Comparison of ENCODE assay signal across 9 mouse cellular contexts in genomic region chr11:74408587-74409446, GRCm38 (mm10). TPM values are rescaled to one million over a fixed set of nuclear protein-coding genes. Genes with fewer than 3 reads are reported as not detected.
A peak's percentile ranks its signal among the peaks of the same experiment; 100 is the strongest.
DNase-seq lines count a peak whose midpoint lies in the region; ATAC-seq and TF ChIP-seq lines count a peak whose summit lies in the region.
"Had no signal": no experiment of that assay in that cellular context is flagged by ENCODE, and none has a peak within 500 bp of the region (broad histone marks: within the 10 kb centered on the region; RNA-seq: fewer than 3 reads in every experiment).

No protein-coding gene starts in this region.

- H3K27ac ChIP-seq in embryonic facial prominence, embryonic 13.5 days, result peak overlapping the region; percentile 24; the same call in 1 of the 2 replicates
- H3K27ac ChIP-seq in kidney, adult 2 months (ENCODE audit: insufficient read depth, low read depth, low read length), result no peak overlapping the region
- peak overlapping the region; percentile 56; the same call in 1 of the 2 replicates for H3K27ac ChIP-seq in limb, embryonic 10.5 days
- H3K27ac ChIP-seq in midbrain, postnatal 0 days (ENCODE audit: low read depth, low read length), result peak overlapping the region; percentile 13

- no peak overlapping the region for H3K9ac ChIP-seq in embryonic facial prominence, embryonic 13.5 days
- no peak overlapping the region for H3K9ac ChIP-seq in midbrain, postnatal 0 days (replicated peaks; ENCODE audit: low read length, poor library complexity, severe bottlenecking)

- no peak for TF ChIP-seq POLR2A in kidney, adult 2 months (IDR thresholded peaks at IDR 0.05; ENCODE audit: low read depth, low read length)

- TF ChIP-seq CTCF in kidney, adult 2 months (conservative IDR thresholded peaks at IDR 0.05; ENCODE audit: insufficient read depth, insufficient read length, low read depth, low read length), result no peak
- no peak for TF ChIP-seq CTCF in midbrain, postnatal 0 days (IDR thresholded peaks at IDR 0.05)

- no peaks in the 10 kb centered on the region for H3K27me3 ChIP-seq in embryonic facial prominence, embryonic 13.5 days
- H3K27me3 ChIP-seq in kidney, adult 2 months (replicated peaks; ENCODE audit: control insufficient read depth, insufficient read depth, low read length), result no peaks in the 10 kb centered on the region
- H3K27me3 ChIP-seq in limb, embryonic 10.5 days (ENCODE audit: low read depth, poor library complexity, severe bottlenecking), result no peaks in the 10 kb centered on the region
- no peaks in the 10 kb centered on the region for H3K27me3 ChIP-seq in midbrain, postnatal 0 days (ENCODE audit: insufficient read depth, low read length)

- H3K9me3 ChIP-seq in embryonic facial prominence, embryonic 13.5 days, result no peaks in the 10 kb centered on the region
- no peaks in the 10 kb centered on the region for H3K9me3 ChIP-seq in limb, embryonic 10.5 days (replicated peaks)
- no peaks in the 10 kb centered on the region for H3K9me3 ChIP-seq in midbrain, postnatal 0 days (ENCODE audit: low read length)
- H3K9me3 ChIP-seq: megakaryocyte, embryonic 14.5 days had no signal

- DNase-seq in embryo, embryonic 11 days, result peak; percentile 17
- DNase-seq in embryo, embryonic 10 days (ENCODE audit: low spot score), result no peak
- DNase-seq in heart, adult 18-20 months, result peak; percentile 92
- peak; percentile 95 for DNase-seq in kidney, adult 2 months
- no peak for DNase-seq in limb, embryonic 10.5 days (ENCODE audit: low spot score)
- peak; percentile 96 for DNase-seq in midbrain, postnatal 0 days (ENCODE audit: low spot score)
- DNase-seq in thymus, postnatal 0 days (ENCODE audit: low spot score), result peak; percentile 19

- peak; percentile 79 for ATAC-seq in embryonic facial prominence, embryonic 13.5 days (ENCODE audit: insufficient number of reproducible peaks, insufficient read depth, low FRiP score, low TSS enrichment, low read depth)
- peak; percentile 88 for ATAC-seq in midbrain, postnatal 0 days (ENCODE audit: low FRiP score)

- peaks cover 18% of the 10 kb centered on the region for H3K4me1 ChIP-seq in embryonic facial prominence, embryonic 13.5 days
- H3K4me1 ChIP-seq in kidney, adult 2 months (ENCODE audit: control insufficient read depth, insufficient read depth, low read length), result peaks cover 4% of the 10 kb centered on the region
- H3K4me1 ChIP-seq in limb, embryonic 10.5 days, result peaks cover 16% of the 10 kb centered on the region
- peaks cover 6% of the 10 kb centered on the region; the same call in 1 of the 2 replicates for H3K4me1 ChIP-seq in midbrain, postnatal 0 days (ENCODE audit: insufficient read depth, low read length)
- H3K4me1 ChIP-seq: megakaryocyte, embryonic 14.5 days had no signal

- no peaks in the 10 kb centered on the region for H3K36me3 ChIP-seq in embryonic facial prominence, embryonic 13.5 days
- H3K36me3 ChIP-seq in kidney, adult 2 months (ENCODE audit: control insufficient read depth, insufficient read depth, low read length), result no peaks in the 10 kb centered on the region
- H3K36me3 ChIP-seq in limb, embryonic 10.5 days, result no peaks in the 10 kb centered on the region
- H3K36me3 ChIP-seq in midbrain, postnatal 0 days (ENCODE audit: insufficient read depth, low read length), result peaks cover 9% of the 10 kb centered on the region

- 55% methylated on average over 4 of the region's 4 CpGs for whole genome bisulfite sequencing in embryonic facial prominence, embryonic 13.5 days
- 43% methylated on average over 4 of the region's 4 CpGs for WGBS in kidney, adult 2 months
- 82% methylated on average over 4 of the region's 4 CpGs for WGBS in limb, embryonic 10.5 days
- 62% methylated on average over 4 of the region's 4 CpGs for WGBS in midbrain, postnatal 0 days

- H3K4me2 ChIP-seq in embryonic facial prominence, embryonic 13.5 days, result no peak overlapping the region
- no peak overlapping the region for H3K4me2 ChIP-seq in midbrain, postnatal 0 days (ENCODE audit: low read depth, low read length, poor library complexity, severe bottlenecking)

- H3K4me3 ChIP-seq in embryonic facial prominence, embryonic 13.5 days, result no peak overlapping the region
- H3K4me3 ChIP-seq in kidney, adult 2 months (ENCODE audit: insufficient read depth, low read depth, low read length), result no peak overlapping the region
- no peak overlapping the region for H3K4me3 ChIP-seq in limb, embryonic 10.5 days
- H3K4me3 ChIP-seq in midbrain, postnatal 0 days (ENCODE audit: low read depth, low read length), result no peak overlapping the region
- H3K4me3 ChIP-seq: megakaryocyte, embryonic 14.5 days had no signal

RNA-seq across cellular contexts. Expression of gene Olfr412, which starts 46.9 kb away (rescaled TPM):
- not detected in 2 replicates for polyA plus RNA-seq in embryonic facial prominence, embryonic 13.5 days (2015; fragmentation: Nextera tagmentation; extraction: Ambion mirVana)
- total RNA-seq in heart, adult 18-20 months (2021), result not detected
- not detected in 2 replicates for polyA plus RNA-seq in kidney, adult 2 months (2012; rRNA removed)
- not detected in 2 replicates for polyA plus RNA-seq in limb, embryonic 10.5 days (2016; fragmentation: Nextera tagmentation; extraction: Ambion mirVana)
- total RNA-seq in midbrain, postnatal 0 days (2014; rRNA removed), result not detected in 2 replicates
- polyA plus RNA-seq in midbrain, postnatal 0 days (2015; fragmentation: Nextera tagmentation; extraction: Ambion mirVana), result not detected in 2 replicates
- polyA plus RNA-seq in thymus, postnatal 0 days (2015; fragmentation: Nextera tagmentation; extraction: Ambion mirVana), result not detected in 2 replicates

RNA-seq across cellular contexts. Expression of gene Olfr411, which starts 56.4 kb away (rescaled TPM):
- polyA plus RNA-seq in embryonic facial prominence, embryonic 13.5 days (2015; fragmentation: Nextera tagmentation; extraction: Ambion mirVana), result not detected in 2 replicates
- total RNA-seq in heart, adult 18-20 months (2021), result not detected
- polyA plus RNA-seq in kidney, adult 2 months (2012; rRNA removed), result not detected in 2 replicates
- not detected in 2 replicates for polyA plus RNA-seq in limb, embryonic 10.5 days (2016; fragmentation: Nextera tagmentation; extraction: Ambion mirVana)
- not detected in 2 replicates for total RNA-seq in midbrain, postnatal 0 days (2014; rRNA removed)
- not detected in 2 replicates for polyA plus RNA-seq in midbrain, postnatal 0 days (2015; fragmentation: Nextera tagmentation; extraction: Ambion mirVana)
- polyA plus RNA-seq in thymus, postnatal 0 days (2015; fragmentation: Nextera tagmentation; extraction: Ambion mirVana), result not detected in 2 replicates

Comparison
In these comparisons a context has a peak if more than half of its experiments do, and no peak if none do; other contexts are left out.
1. DNase-seq: peak in embryo, embryonic 11 days (single experiment), heart, adult 18-20 months (2 of 2), kidney, adult 2 months (single experiment), midbrain, postnatal 0 days (single experiment) and thymus, postnatal 0 days (single experiment); none in embryo, embryonic 10 days (single experiment) and limb, embryonic 10.5 days (single experiment).